Mouse (Mus musculus) erythroblast, embryonic 14.5 days (primary cell): ENCODE measurements around the gene Npr2.

ENCODE experiments used
- GATA1 ChIP-seq: IDR thresholded peaks from 2 replicates; pipeline ENCODE4 v1.6.1; 2012; ENCODE audit warnings: low read length, inconsistent platforms, mixed read lengths
- TAL1 ChIP-seq: IDR thresholded peaks from 3 replicates; pipeline ENCODE4 v1.6.1; 2012; ENCODE audit warnings: low read length, inconsistent platforms, mixed read lengths

- TF ChIP-seq GATA1 (no peak), TAL1 (no peak; the same call in 2 of the 3 replicates)
Measured at GRCm38 (mm10) chr4:43598650-43599380, 32.9 kb upstream of the Npr2 start.
